Mouse (Mus musculus): ENCODE measurements around the gene Cand1. TPM values are rescaled to one million over a fixed set of nuclear protein-coding genes. Genes with fewer than 3 reads are reported as not detected.

Cand1 gene
- polyA plus RNA-seq (2015; fragmentation: Illumina TruSeq; extraction: RNeasy Lipid Tissue Mini Kit (QIAGEN cat#74804); ENCODE audit: low read depth, low replicate concordance): 66.7 TPM

GRCm38 (mm10) chr10:119239969-119240721, at the start of gene Cand1:
TSS of gene Cand1 (minus strand) at chr10:119240055.

Other genes starting within 250 kb of the Cand1 start
- gene Grip1, start 213.8 kb upstream of the Cand1 start, polyA plus RNA-seq (2015; fragmentation: Illumina TruSeq; extraction: RNeasy Lipid Tissue Mini Kit (QIAGEN cat#74804); ENCODE audit: low read depth, low replicate concordance): 10.2 TPM

Measured in brain, adult 10 weeks (tissue).